Mouse (Mus musculus): ENCODE measurements at regions not wholly inside any gene's neighbourhood (a gene's known extent, or its start where the extent isn't known, plus 50 kb on each side); places are given as distances from the start of the nearest gene placed in this dataset.

- 88% methylated on average over 1 of the region's 1 CpGs for WGBS
- Histone ChIP-seq H3K4me1 (replicated peaks) (no peaks in the 10 kb centered on the region), H3K4me2 (no peak overlapping the region), H3K4me3 (no peak overlapping the region), H3K27me3 (no peaks in the 10 kb centered on the region), H3K9ac (no peak overlapping the region), H3K36me3 (no peaks in the 10 kb centered on the region), H3K27ac (replicated peaks) (no peak overlapping the region), H3K9me3 (no peaks in the 10 kb centered on the region)
- ATAC-seq (ENCODE audit: low read depth), result no peak
Observed at GRCm38 (mm10) chr14:71666656-71667055, 825.0 kb downstream of the Gm9195 start.

GRCm38 (mm10) chr14:71660166-71660565 lies 831.5 kb downstream of the Gm9195 start:
- no peak overlapping the region for H3K4me2 ChIP-seq
- ATAC-seq (ENCODE audit: low read depth), result no peak
- H3K4me1 ChIP-seq (replicated peaks), result no peaks in the 10 kb centered on the region
- no peak overlapping the region for H3K9ac ChIP-seq
- H3K27me3 ChIP-seq, result no peaks in the 10 kb centered on the region
- no peak overlapping the region for H3K27ac ChIP-seq (replicated peaks)
- H3K4me3 ChIP-seq, result no peak overlapping the region
- no peaks in the 10 kb centered on the region for H3K36me3 ChIP-seq
- WGBS, result 75% methylated on average over 2 of the region's 2 CpGs
- H3K9me3 ChIP-seq, result no peaks in the 10 kb centered on the region

GRCm38 (mm10) chr14:71654785-71655627 lies 836.6 kb downstream of the Gm9195 start:
- ATAC-seq (ENCODE audit: low read depth), result no peak

GRCm38 (mm10) chr14:71642536-71642935 lies 849.1 kb downstream of the Gm9195 start:
- no peaks in the 10 kb centered on the region for H3K9me3 ChIP-seq
- H3K9ac ChIP-seq, result no peak overlapping the region
- H3K27ac ChIP-seq (replicated peaks), result no peak overlapping the region
- no peak for ATAC-seq (ENCODE audit: low read depth)
- H3K36me3 ChIP-seq, result no peaks in the 10 kb centered on the region
- no peak overlapping the region for H3K4me3 ChIP-seq
- H3K27me3 ChIP-seq, result no peaks in the 10 kb centered on the region
- WGBS, result 93% methylated on average over 1 of the region's 1 CpGs
- H3K4me2 ChIP-seq, result no peak overlapping the region
- H3K4me1 ChIP-seq (replicated peaks), result no peaks in the 10 kb centered on the region

More at GRCm38 (mm10) chr14:71654785-71655627, 836.6 kb downstream of the Gm9195 start:
- no peak overlapping the region for H3K4me2 ChIP-seq
- H3K9ac ChIP-seq, result no peak overlapping the region
- no peaks in the 10 kb centered on the region for H3K4me1 ChIP-seq (replicated peaks)
- no peaks in the 10 kb centered on the region for H3K36me3 ChIP-seq
- WGBS, result 78% methylated on average over 3 of the region's 3 CpGs
- no peaks in the 10 kb centered on the region for H3K27me3 ChIP-seq
- H3K9me3 ChIP-seq, result no peaks in the 10 kb centered on the region
- no peak overlapping the region for H3K27ac ChIP-seq (replicated peaks)
- no peak overlapping the region for H3K4me3 ChIP-seq

GRCm38 (mm10) chr14:71639083-71639482 lies 852.6 kb downstream of the Gm9195 start:
- Histone ChIP-seq H3K9ac (no peak overlapping the region), H3K27me3 (no peaks in the 10 kb centered on the region), H3K4me3 (no peak overlapping the region), H3K9me3 (no peaks in the 10 kb centered on the region), H3K4me2 (no peak overlapping the region), H3K27ac (replicated peaks) (no peak overlapping the region), H3K4me1 (replicated peaks) (no peaks in the 10 kb centered on the region), H3K36me3 (no peaks in the 10 kb centered on the region)
- 72% methylated on average over 1 of the region's 1 CpGs for WGBS
- ATAC-seq (ENCODE audit: low read depth), result no peak

GRCm38 (mm10) chr14:71635091-71635490 lies 856.5 kb downstream of the Gm9195 start:
- no peaks in the 10 kb centered on the region for H3K36me3 ChIP-seq
- 93% methylated on average over 1 of the region's 1 CpGs for WGBS
- no peak for ATAC-seq (ENCODE audit: low read depth)
- no peaks in the 10 kb centered on the region for H3K9me3 ChIP-seq
- H3K27me3 ChIP-seq, result no peaks in the 10 kb centered on the region
- H3K4me2 ChIP-seq, result no peak overlapping the region
- no peak overlapping the region for H3K27ac ChIP-seq (replicated peaks)
- no peaks in the 10 kb centered on the region for H3K4me1 ChIP-seq (replicated peaks)
- H3K9ac ChIP-seq, result no peak overlapping the region
- no peak overlapping the region for H3K4me3 ChIP-seq

GRCm38 (mm10) chr14:71609698-71610301 lies 881.8 kb downstream of the Gm9195 start:
- H3K4me1 ChIP-seq (replicated peaks), result no peaks in the 10 kb centered on the region
- H3K36me3 ChIP-seq, result no peaks in the 10 kb centered on the region
- WGBS, result 54% methylated on average over 4 of the region's 4 CpGs
- H3K4me2 ChIP-seq, result no peak overlapping the region
- H3K27me3 ChIP-seq, result no peaks in the 10 kb centered on the region
- no peak overlapping the region for H3K9ac ChIP-seq
- no peak overlapping the region for H3K27ac ChIP-seq (replicated peaks)
- no peak overlapping the region for H3K4me3 ChIP-seq
- H3K9me3 ChIP-seq, result no peaks in the 10 kb centered on the region
- no peak for ATAC-seq (ENCODE audit: low read depth)

GRCm38 (mm10) chr14:71603710-71604109 lies 887.9 kb downstream of the Gm9195 start:
- H3K9me3 ChIP-seq, result no peaks in the 10 kb centered on the region
- 0 out of 2 replicates have a peak, but pooled peaks cover 5% of the 10 kb centered on the region for H3K4me1 ChIP-seq (replicated peaks)
- WGBS, result 50% methylated on average over 2 of the region's 2 CpGs
- no peak overlapping the region for H3K27ac ChIP-seq (replicated peaks)
- H3K4me3 ChIP-seq, result no peak overlapping the region
- H3K27me3 ChIP-seq, result no peaks in the 10 kb centered on the region
- no peaks in the 10 kb centered on the region for H3K36me3 ChIP-seq
- H3K9ac ChIP-seq, result no peak overlapping the region
- H3K4me2 ChIP-seq, result no peak overlapping the region
- no peak for ATAC-seq (ENCODE audit: low read depth)

GRCm38 (mm10) chr14:71597859-71598258 lies 893.8 kb downstream of the Gm9195 start:
- 0 out of 2 replicates have a peak, but pooled peaks cover 6% of the 10 kb centered on the region for H3K4me1 ChIP-seq (replicated peaks)
- H3K9ac ChIP-seq, result no peak overlapping the region
- no peak overlapping the region for H3K4me3 ChIP-seq
- no peaks in the 10 kb centered on the region for H3K9me3 ChIP-seq
- H3K4me2 ChIP-seq, result no peak overlapping the region
- H3K27me3 ChIP-seq, result no peaks in the 10 kb centered on the region
- 0 out of 2 replicates have a peak overlapping the region, but pooled peaks have one; percentile 18 for H3K27ac ChIP-seq (replicated peaks)
- WGBS, result 61% methylated on average over 3 of the region's 3 CpGs
- peak; percentile 32; the same call in 1 of the 2 replicates for ATAC-seq (ENCODE audit: low read depth)
- no peaks in the 10 kb centered on the region for H3K36me3 ChIP-seq

- H3K27ac ChIP-seq (replicated peaks), result no peak overlapping the region
- WGBS, result 40% methylated on average over 1 of the region's 1 CpGs
Observed at GRCm38 (mm10) chr14:71588694-71589240, 902.9 kb downstream of the Gm9195 start.

GRCm38 (mm10) chr14:71588006-71588405 lies 903.6 kb downstream of the Gm9195 start:
- H3K27ac ChIP-seq (replicated peaks), result no peak overlapping the region
- H3K27me3 ChIP-seq, result no peaks in the 10 kb centered on the region
- H3K4me1 ChIP-seq (replicated peaks), result no peaks in the 10 kb centered on the region
- no peak overlapping the region for H3K4me3 ChIP-seq
- H3K36me3 ChIP-seq, result no peaks in the 10 kb centered on the region
- ATAC-seq (ENCODE audit: low read depth), result no peak
- H3K4me2 ChIP-seq, result no peak overlapping the region
- H3K9me3 ChIP-seq, result no peaks in the 10 kb centered on the region
- no peak overlapping the region for H3K9ac ChIP-seq

More at GRCm38 (mm10) chr14:71588694-71589240, 902.9 kb downstream of the Gm9195 start:
- ATAC-seq (ENCODE audit: low read depth), result no peak
- Histone ChIP-seq H3K27me3 (no peaks in the 10 kb centered on the region), H3K4me3 (no peak overlapping the region), H3K9ac (no peak overlapping the region), H3K36me3 (no peaks in the 10 kb centered on the region), H3K4me1 (replicated peaks) (no peaks in the 10 kb centered on the region), H3K9me3 (no peaks in the 10 kb centered on the region), H3K4me2 (no peak overlapping the region)

- Histone ChIP-seq H3K9me3 (no peaks in the 10 kb centered on the region), H3K27me3 (no peaks in the 10 kb centered on the region), H3K4me3 (no peak overlapping the region), H3K36me3 (no peaks in the 10 kb centered on the region), H3K9ac (no peak overlapping the region), H3K4me1 (replicated peaks) (no peaks in the 10 kb centered on the region), H3K27ac (replicated peaks) (no peak overlapping the region), H3K4me2 (no peak overlapping the region)
- ATAC-seq (ENCODE audit: low read depth), result no peak
- WGBS, result 71% methylated on average over 3 of the region's 3 CpGs
Observed at GRCm38 (mm10) chr14:71564816-71565215, 926.8 kb downstream of the Gm9195 start.

All from neural tube, embryonic 13.5 days (tissue).